Mouse (Mus musculus) lung, postnatal 10 days (tissue): ENCODE measurements at regions not wholly inside any gene's neighbourhood (a gene's known extent, or its start where the extent isn't known, plus 50 kb on each side); places are given as distances from the start of the nearest gene placed in this dataset.

Experiments used
- DNase-seq: peaks from one replicate; pipeline ENCODE4 v3.0.0; 2021

DNA sequence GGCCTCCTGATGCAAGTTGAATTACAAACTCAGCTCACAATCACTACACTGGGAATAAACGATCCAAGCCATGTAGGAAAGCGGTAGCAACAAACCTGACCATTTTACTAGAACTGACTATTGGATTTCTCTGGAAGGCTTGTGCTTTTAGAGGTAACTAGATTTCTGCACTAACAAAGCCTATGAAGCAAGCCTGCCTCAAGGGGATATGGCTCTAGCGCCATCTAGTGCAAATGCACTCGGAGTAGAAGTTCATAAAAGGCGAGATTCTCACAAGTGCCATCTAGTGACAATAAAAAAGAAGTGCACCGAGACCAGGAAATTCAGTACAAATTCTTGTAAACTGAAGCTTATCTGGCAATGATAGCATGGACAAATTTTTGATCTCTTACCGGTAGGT, 364.9 kb upstream of the Fmr1 start:
- peak; percentile 46 for DNase-seq
